Mouse (Mus musculus): Measurements from ENCODE around the gene Taf5l. TPM values are rescaled to one million over a fixed set of nuclear protein-coding genes. Genes with fewer than 3 reads are reported as not detected.
"Not testable (repeated sequence)": the region's sequence is repeated elsewhere in the genome, so short reads cannot be mapped to it uniquely, and the experiment has no call there.

Taf5l gene
- polyA plus RNA-seq, 1 experiment from 2014 or later, result 37.0 TPM

- WGBS, result 86% methylated on average over 1 of the region's 1 CpGs
- H3K4me1 ChIP-seq, result no peaks in the 10 kb centered on the region
- H3K36me3 ChIP-seq, result peaks cover 64% of the 10 kb centered on the region
These were observed 21.0 kb upstream of the Taf5l start for GRCm38 (mm10) chr8:124042201-124042600.

GRCm38 (mm10) chr8:124039351-124039750 is 18.2 kb upstream of the Taf5l start:
- Histone ChIP-seq H3K4me1 (no peaks in the 10 kb centered on the region), H3K9me3 (no peaks in the 10 kb centered on the region), H3K36me3 (peaks cover 71% of the 10 kb centered on the region), H3K27ac (no peak overlapping the region), H3K27me3 (no peaks in the 10 kb centered on the region), H3K9ac (no peak overlapping the region), H3K4me3 (no peak overlapping the region), H3K4me2 (no peak overlapping the region)
- no peak for ATAC-seq (ENCODE audit: borderline replicate concordance, extremely low read depth, low FRiP score, low TSS enrichment)
- 89% methylated on average over 4 of the region's 4 CpGs for WGBS

More at GRCm38 (mm10) chr8:124042201-124042600, 21.0 kb upstream of the Taf5l start:
- Histone ChIP-seq H3K9me3 (no peaks in the 10 kb centered on the region), H3K9ac (no peak overlapping the region), H3K27ac (no peak overlapping the region), H3K4me2 (no peak overlapping the region), H3K27me3 (no peaks in the 10 kb centered on the region), H3K4me3 (no peak overlapping the region)
- no peak for ATAC-seq (ENCODE audit: borderline replicate concordance, extremely low read depth, low FRiP score, low TSS enrichment)

- Histone ChIP-seq H3K9me3 (no peaks in the 10 kb centered on the region), H3K4me3 (no peak overlapping the region), H3K9ac (no peak overlapping the region), H3K27me3 (no peaks in the 10 kb centered on the region), H3K4me1 (no peaks in the 10 kb centered on the region), H3K27ac (no peak overlapping the region), H3K4me2 (no peak overlapping the region), H3K36me3 (peaks cover 67% of the 10 kb centered on the region)
- ATAC-seq (ENCODE audit: borderline replicate concordance, extremely low read depth, low FRiP score, low TSS enrichment), result no peak
- WGBS, result 87% methylated on average over 7 of the region's 7 CpGs
These were observed 16.9 kb upstream of the Taf5l start for GRCm38 (mm10) chr8:124038121-124038520.

- Histone ChIP-seq H3K4me2 (no peak overlapping the region), H3K27me3 (no peaks in the 10 kb centered on the region), H3K9me3 (no peaks in the 10 kb centered on the region), H3K4me3 (no peak overlapping the region), H3K4me1 (no peaks in the 10 kb centered on the region), H3K36me3 (peaks cover 70% of the 10 kb centered on the region), H3K9ac (no peak overlapping the region), H3K27ac (no peak overlapping the region)
- 64% methylated on average over 5 of the region's 5 CpGs for WGBS
- ATAC-seq (ENCODE audit: borderline replicate concordance, extremely low read depth, low FRiP score, low TSS enrichment), result no peak
These were observed 12.2 kb upstream of the Taf5l start for GRCm38 (mm10) chr8:124033400-124033799.

- no peak overlapping the region for H3K4me2 ChIP-seq
- no peak for ATAC-seq (ENCODE audit: borderline replicate concordance, extremely low read depth, low FRiP score, low TSS enrichment)
- no peaks in the 10 kb centered on the region for H3K9me3 ChIP-seq
- 84% methylated on average over 6 of the region's 6 CpGs for WGBS
- peaks cover 8% of the 10 kb centered on the region for H3K4me1 ChIP-seq
- no peak overlapping the region for H3K4me3 ChIP-seq
- no peaks in the 10 kb centered on the region for H3K27me3 ChIP-seq
- no peak overlapping the region for H3K27ac ChIP-seq
- peaks cover 62% of the 10 kb centered on the region for H3K36me3 ChIP-seq
- H3K9ac ChIP-seq, result no peak overlapping the region
These were observed 6.6 kb upstream of the Taf5l start for GRCm38 (mm10) chr8:124027831-124028230.

- H3K4me1 ChIP-seq, result peaks cover 17% of the 10 kb centered on the region
- ATAC-seq (ENCODE audit: borderline replicate concordance, extremely low read depth, low FRiP score, low TSS enrichment); H3K27ac ChIP-seq; H3K9me3 ChIP-seq; H3K27me3 ChIP-seq; H3K4me3 ChIP-seq; H3K4me2 ChIP-seq; H3K9ac ChIP-seq: not testable (repeated sequence)
- peaks cover 59% of the 10 kb centered on the region for H3K36me3 ChIP-seq
- 70% methylated on average over 2 of the region's 2 CpGs for whole genome bisulfite sequencing
These were observed 5.1 kb upstream of the Taf5l start for GRCm38 (mm10) chr8:124026265-124026664.

- peak; percentile 88 for ATAC-seq (ENCODE audit: borderline replicate concordance, extremely low read depth, low FRiP score, low TSS enrichment)
- peaks cover 36% of the 10 kb centered on the region for H3K4me1 ChIP-seq
- peaks cover 14% of the 10 kb centered on the region for H3K36me3 ChIP-seq
- peak overlapping the region; percentile 79 for H3K4me3 ChIP-seq
- peak overlapping the region; percentile 68 for H3K9ac ChIP-seq
- H3K9me3 ChIP-seq, result no peaks in the 10 kb centered on the region
- H3K27ac ChIP-seq, result peak overlapping the region; percentile 92
- under 1% methylated on average over 61 of the region's 87 CpGs for WGBS
- no peaks in the 10 kb centered on the region for H3K27me3 ChIP-seq
- peak overlapping the region; percentile 63 for H3K4me2 ChIP-seq
These were observed 559 bp downstream of the Taf5l start for GRCm38 (mm10) chr8:124020439-124021236.

GRCm38 (mm10) chr8:124019782-124020181 is 1.4 kb downstream of the Taf5l start:
- Histone ChIP-seq H3K27ac (no peak overlapping the region), H3K4me3 (peak overlapping the region; percentile 79), H3K4me1 (peaks cover 36% of the 10 kb centered on the region), H3K36me3 (peaks cover 6% of the 10 kb centered on the region), H3K9me3 (no peaks in the 10 kb centered on the region), H3K9ac (peak overlapping the region; percentile 68), H3K4me2 (peak overlapping the region; percentile 63), H3K27me3 (no peaks in the 10 kb centered on the region)
- 17% methylated on average over 13 of the region's 13 CpGs for WGBS
- ATAC-seq (ENCODE audit: borderline replicate concordance, extremely low read depth, low FRiP score, low TSS enrichment), result no peak; the same call in 1 of the 2 replicates

GRCm38 (mm10) chr8:124014751-124015150 is 6.4 kb downstream of the Taf5l start:
- H3K9me3 ChIP-seq, result no peaks in the 10 kb centered on the region
- H3K27me3 ChIP-seq, result no peaks in the 10 kb centered on the region
- H3K36me3 ChIP-seq, result 0 out of 2 replicates have a peak, but pooled peaks cover 2% of the 10 kb centered on the region
- H3K27ac ChIP-seq, result no peak overlapping the region
- no peak overlapping the region for H3K4me3 ChIP-seq
- WGBS, result 58% methylated on average over 3 of the region's 3 CpGs
- H3K4me1 ChIP-seq, result peaks cover 12% of the 10 kb centered on the region
- no peak overlapping the region for H3K4me2 ChIP-seq
- no peak overlapping the region for H3K9ac ChIP-seq
- ATAC-seq (ENCODE audit: borderline replicate concordance, extremely low read depth, low FRiP score, low TSS enrichment), result no peak

- not testable (repeated sequence) for H3K27ac ChIP-seq; H3K9me3 ChIP-seq; H3K27me3 ChIP-seq; H3K4me2 ChIP-seq; H3K36me3 ChIP-seq; H3K4me3 ChIP-seq; H3K4me1 ChIP-seq; ATAC-seq (ENCODE audit: borderline replicate concordance, extremely low read depth, low FRiP score, low TSS enrichment); H3K9ac ChIP-seq
- 84% methylated on average over 7 of the region's 7 CpGs for WGBS
These were observed 6.9 kb downstream of the Taf5l start for GRCm38 (mm10) chr8:124014299-124014698.

GRCm38 (mm10) chr8:124011989-124012586 is 9.1 kb downstream of the Taf5l start:
- H3K4me1 ChIP-seq, result no peaks in the 10 kb centered on the region
- 97% methylated on average over 3 of the region's 3 CpGs for WGBS
- H3K4me3 ChIP-seq, result no peak overlapping the region
- no peak for ATAC-seq (ENCODE audit: borderline replicate concordance, extremely low read depth, low FRiP score, low TSS enrichment)
- H3K9ac ChIP-seq, result no peak overlapping the region
- peaks cover 27% of the 10 kb centered on the region for H3K36me3 ChIP-seq
- H3K27me3 ChIP-seq, result no peaks in the 10 kb centered on the region
- H3K4me2 ChIP-seq, result no peak overlapping the region
- H3K27ac ChIP-seq, result no peak overlapping the region
- H3K9me3 ChIP-seq, result no peaks in the 10 kb centered on the region

- no peak overlapping the region for H3K4me3 ChIP-seq
- H3K27ac ChIP-seq, result no peak overlapping the region
- H3K9ac ChIP-seq, result no peak overlapping the region
- H3K4me1 ChIP-seq, result no peaks in the 10 kb centered on the region
- WGBS, result 71% methylated on average over 3 of the region's 3 CpGs
- no peak for ATAC-seq (ENCODE audit: borderline replicate concordance, extremely low read depth, low FRiP score, low TSS enrichment)
- no peak overlapping the region for H3K4me2 ChIP-seq
- H3K36me3 ChIP-seq, result peaks cover 32% of the 10 kb centered on the region
- no peaks in the 10 kb centered on the region for H3K9me3 ChIP-seq
- H3K27me3 ChIP-seq, result no peaks in the 10 kb centered on the region
These were observed 9.6 kb downstream of the Taf5l start for GRCm38 (mm10) chr8:124011580-124011979.

All from lung, embryonic 15.5 days (tissue).